Comparison of ENCODE assay signal across 10 mouse cellular contexts in the genomic region with DNA sequence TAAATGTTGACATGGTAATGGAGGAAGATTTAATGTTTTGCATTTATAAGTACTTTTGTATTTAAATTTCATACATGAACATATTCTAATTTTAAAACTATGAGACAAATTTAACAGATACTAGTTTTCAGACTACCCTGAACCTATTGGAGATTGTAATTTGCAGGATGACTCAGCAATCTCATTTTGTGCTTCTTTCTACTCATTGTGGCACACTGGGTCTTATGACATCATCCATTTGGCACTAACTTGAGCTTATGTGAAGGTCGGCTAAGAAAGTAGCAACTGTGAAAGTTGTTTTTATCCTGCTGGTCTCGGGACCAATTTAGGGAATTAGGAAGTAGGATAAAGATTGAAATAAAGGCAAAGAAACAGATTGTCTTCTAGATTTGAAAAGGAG. TPM values are rescaled to one million over a fixed set of nuclear protein-coding genes. Genes with fewer than 3 reads are reported as not detected.
DNase-seq lines count a peak whose midpoint lies in the region; TF ChIP-seq lines count a peak whose summit lies in the region.
"Had no signal": no experiment of that assay in that cellular context is flagged by ENCODE, and none has a peak within 500 bp of the region (broad histone marks: within the 10 kb centered on the region; RNA-seq: fewer than 3 reads in every experiment).

No protein-coding gene starts in this region.

- DNase-seq in heart, adult 9 months (ENCODE audit: low spot score in 2 of 2), result peak; percentile 24 to 35
- DNase-seq in heart, postnatal 4 days, result no peak
- peak; percentile 88 for DNase-seq in 416B (ENCODE audit: low read depth)
- peak; percentile 79 for DNase-seq in MEL (ENCODE audit: low read depth, low spot score)
- peak; percentile 44 for DNase-seq in fibroblast of lung, adult 2 months (ENCODE audit: low read depth)
- DNase-seq in cerebellum, postnatal 10 days, result no peak
- no peak for DNase-seq in urinary bladder, postnatal 14 days (ENCODE audit: low spot score)
- DNase-seq: gastrocnemius, postnatal 25 days had no signal

- TF ChIP-seq EP300 in MEL (IDR thresholded peaks at IDR 0.05; ENCODE audit: low read depth in 1 of 2, low read length in 2 of 2), result no peak

- no peak for TF ChIP-seq RAD21 in MEL (IDR thresholded peaks at IDR 0.05; ENCODE audit: low read depth, low read length)

- H3K9ac ChIP-seq in MEL (ENCODE audit: control insufficient read depth, low read depth, low read length, poor library complexity, severe bottlenecking), result no peak overlapping the region

- no peak overlapping the region for H3K27ac ChIP-seq in MEL (ENCODE audit: control insufficient read depth, low read depth, low read length)
- H3K27ac ChIP-seq: forebrain, embryonic 10.5 days; limb, embryonic 10.5 days had no signal

- no peaks in the 10 kb centered on the region for H3K27me3 ChIP-seq in MEL (ENCODE audit: control insufficient read depth in 1 of 2, insufficient read depth in 2 of 2, low read length in 2 of 2)

- H3K4me1 ChIP-seq in MEL (ENCODE audit: control insufficient read depth in 1 of 2, insufficient read depth in 2 of 2, low read length in 2 of 2), result peaks cover 6 to 12% of the 10 kb centered on the region in 2 experiments
- H3K4me1 ChIP-seq: limb, embryonic 10.5 days had no signal

- H3K9me3 ChIP-seq in MEL (replicated peaks; ENCODE audit: insufficient read depth, low read length), result no peaks in the 10 kb centered on the region
- H3K9me3 ChIP-seq: forebrain, embryonic 10.5 days; limb, embryonic 10.5 days had no signal

- peaks cover 22 to 62% of the 10 kb centered on the region in 2 experiments for H3K36me3 ChIP-seq in MEL (ENCODE audit: control insufficient read depth in 1 of 2, insufficient read depth in 2 of 2, low read length in 2 of 2)

- no peak for TF ChIP-seq CTCF in MEL (IDR thresholded peaks at IDR 0.05 in 2 of 3, conservative IDR thresholded peaks at IDR 0.05 in 1 of 3; ENCODE audit: control insufficient read depth in 1 of 3, insufficient read depth in 1 of 3, low read depth in 2 of 3, low read length in 3 of 3, poor library complexity in 1 of 3, severe bottlenecking in 1 of 3)

- peaks cover 11% of the 10 kb centered on the region for H3K79me2 ChIP-seq in MEL (ENCODE audit: control insufficient read depth, insufficient read depth, low read length, poor library complexity)

- no peak overlapping the region for H3K4me3 ChIP-seq in MEL (ENCODE audit: control insufficient read depth in 1 of 2, insufficient read depth in 1 of 2, low read depth in 2 of 2, low read length in 2 of 2)
- H3K4me3 ChIP-seq: forebrain, embryonic 10.5 days; limb, embryonic 10.5 days had no signal

- TF ChIP-seq POLR2A in MEL (IDR thresholded peaks at IDR 0.05; ENCODE audit: control insufficient read depth in 1 of 2, insufficient read depth in 1 of 2, low read depth in 1 of 2, low read length in 2 of 2, poor library complexity in 1 of 2), result no peak

TF ChIP-seq in MEL, 35 proteins besides CTCF, POLR2A, EP300 and RAD21:
- TF ChIP-seq ELF1 (IDR thresholded peaks at IDR 0.05; ENCODE audit: low read depth, low read length), result no peak
- TF ChIP-seq GABPA (IDR thresholded peaks at IDR 0.05; ENCODE audit: low read depth, low read length), result peak; percentile 61; the same call in 1 of the 2 replicates
- peak; percentile 78 for TF ChIP-seq ETS1 (IDR thresholded peaks at IDR 0.05; ENCODE audit: low read depth, low read length)

RNA-seq across cellular contexts. Expression of gene Kmt2e, which starts 27.4 kb away (rescaled TPM):
- total RNA-seq in heart, postnatal 4 days (2021), result 10 to 100 TPM; 57.0 to 58.4 TPM
- 16.2 and 21.5 TPM in 2 replicates for total RNA-seq in MEL (2012; rRNA removed)
- polyA plus RNA-seq in MEL (2012; ENCODE audit: insufficient read depth in 1 of 2, insufficient read length in 2 of 2, low read depth in 1 of 2, low replicate concordance in 2 of 2, missing spikeins in 1 of 2), result 10 to 100 TPM; 29.3 to 75.6 TPM

Comparison
In these comparisons a context has a peak if more than half of its experiments do, and no peak if none do; other contexts are left out.
1. DNase-seq: peak in heart, adult 9 months (2 of 2), 416B (single experiment), MEL (single experiment) and fibroblast of lung, adult 2 months (single experiment); none in heart, postnatal 4 days (single experiment), cerebellum, postnatal 10 days (0 of 2) and urinary bladder, postnatal 14 days (single experiment).